35 mouse cellular contexts compared by ENCODE assay signal in the genomic region with DNA sequence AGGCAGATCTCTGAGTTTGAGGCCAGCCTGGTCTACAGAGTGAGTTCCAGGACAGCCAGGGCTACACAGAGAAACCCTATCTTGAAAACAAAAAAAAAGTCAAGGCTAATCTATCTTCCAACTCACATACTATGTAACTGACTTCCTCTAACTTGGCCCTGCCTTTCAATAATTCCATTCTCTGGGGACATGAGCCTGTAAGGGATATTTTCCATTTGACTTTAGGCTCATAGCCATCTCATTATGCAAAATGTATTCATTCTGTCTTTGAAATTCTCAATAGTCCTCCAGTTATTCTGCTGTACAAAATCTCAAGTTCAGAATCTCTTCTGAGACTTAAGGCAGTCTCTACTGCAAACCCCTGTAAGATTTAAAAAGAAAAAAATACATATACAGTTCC.
"Had no signal": no experiment of that assay in that cellular context is flagged by ENCODE, and none has a peak within 500 bp of the region (broad histone marks: within the 10 kb centered on the region; RNA-seq: fewer than 3 reads in every experiment).

No protein-coding gene starts in this region.

- H3K4me2 ChIP-seq: heart, embryonic 11.5 days; heart, embryonic 12.5 days; heart, embryonic 13.5 days; heart, embryonic 15.5 days; hindbrain, embryonic 12.5 days; hindbrain, embryonic 13.5 days; hindbrain, embryonic 14.5 days; hindbrain, embryonic 15.5 days; intestine, embryonic 15.5 days; kidney, embryonic 15.5 days had no signal

- ATAC-seq: hindbrain, embryonic 16.5 days; hindbrain, postnatal 0 days; inflammation-experienced regulatory T-cells, adult 6 months; intestine, embryonic 15.5 days; intestine, embryonic 16.5 days; intestine, postnatal 0 days had no signal

- DNase-seq: heart, postnatal 10 days; heart, postnatal 14 days; heart, postnatal 36 days; heart, postnatal 4 days; kidney, adult 11 months; kidney, adult 18-20 months; kidney, adult 2 months; kidney, adult 8-10 months; kidney, adult 9 months; kidney, postnatal 10 days; kidney, postnatal 14 days; kidney, postnatal 25 days; kidney, postnatal 36 days; kidney, postnatal 4 days; layer of hippocampus, adult 9-11 months; layer of hippocampus, postnatal 36 days had no signal

- H3K27ac ChIP-seq: heart, embryonic 10.5 days; heart, embryonic 13.5 days; heart, embryonic 15.5 days; hindbrain, embryonic 10.5 days; hindbrain, embryonic 12.5 days; hindbrain, embryonic 13.5 days; hindbrain, embryonic 14.5 days; hindbrain, embryonic 15.5 days; hindbrain, postnatal 0 days; intestine, embryonic 15.5 days; kidney, embryonic 15.5 days; kidney, postnatal 0 days; layer of hippocampus, adult 2 months had no signal

- H3K4me1 ChIP-seq: heart, embryonic 10.5 days; heart, embryonic 12.5 days; heart, embryonic 13.5 days; heart, embryonic 15.5 days; hindbrain, embryonic 10.5 days; hindbrain, embryonic 12.5 days; hindbrain, embryonic 13.5 days; hindbrain, embryonic 15.5 days; intestine, embryonic 15.5 days; kidney, embryonic 15.5 days had no signal

- H3K9ac ChIP-seq: heart, embryonic 12.5 days; heart, embryonic 13.5 days; heart, embryonic 15.5 days; hindbrain, embryonic 12.5 days; hindbrain, embryonic 13.5 days; hindbrain, embryonic 14.5 days; hindbrain, embryonic 15.5 days; intestine, embryonic 15.5 days; kidney, embryonic 15.5 days had no signal

- H3K4me3 ChIP-seq: heart, embryonic 10.5 days; heart, embryonic 12.5 days; heart, embryonic 13.5 days; heart, embryonic 15.5 days; hindbrain, embryonic 10.5 days; hindbrain, embryonic 12.5 days; hindbrain, embryonic 13.5 days; hindbrain, embryonic 15.5 days; intestine, embryonic 15.5 days; kidney, embryonic 15.5 days; layer of hippocampus, adult 2 months had no signal

- H3K27me3 ChIP-seq: heart, embryonic 12.5 days; heart, embryonic 13.5 days; heart, embryonic 15.5 days; hindbrain, embryonic 12.5 days; hindbrain, embryonic 13.5 days; hindbrain, embryonic 15.5 days; intestine, embryonic 15.5 days; kidney, embryonic 15.5 days had no signal

- H3K9me3 ChIP-seq: heart, embryonic 10.5 days; heart, embryonic 12.5 days; heart, embryonic 13.5 days; heart, embryonic 15.5 days; hindbrain, embryonic 10.5 days; hindbrain, embryonic 12.5 days; hindbrain, embryonic 13.5 days; hindbrain, embryonic 15.5 days; intestine, embryonic 15.5 days; kidney, embryonic 15.5 days had no signal
